ENCODE assay signal across 17 mouse cellular contexts in genomic region chr7:135076904-135077303, GRCm38 (mm10).
DNase-seq lines count a peak whose midpoint lies in the region; ATAC-seq and TF ChIP-seq lines count a peak whose summit lies in the region.
"Had no signal": no experiment of that assay in that cellular context is flagged by ENCODE, and none has a peak within 500 bp of the region (broad histone marks: within the 10 kb centered on the region; RNA-seq: fewer than 3 reads in every experiment).

No protein-coding gene starts in this region.

- H3K4me1 ChIP-seq in forebrain, embryonic 15.5 days, result peaks cover 19% of the 10 kb centered on the region
- 0 out of 2 replicates have a peak, but pooled peaks cover 4% of the 10 kb centered on the region for H3K4me1 ChIP-seq in forebrain, postnatal 0 days (ENCODE audit: insufficient read depth)
- H3K4me1 ChIP-seq in kidney, embryonic 15.5 days, result 0 out of 2 replicates have a peak, but pooled peaks cover 7% of the 10 kb centered on the region
- H3K4me1 ChIP-seq: embryonic facial prominence, embryonic 15.5 days had no signal

- WGBS in forebrain, embryonic 15.5 days, result 36% methylated on average over 6 of the region's 6 CpGs
- 31% methylated on average over 6 of the region's 6 CpGs for WGBS in forebrain, postnatal 0 days
- 86% methylated on average over 6 of the region's 6 CpGs for WGBS in kidney, embryonic 15.5 days

- no peak overlapping the region for H3K9ac ChIP-seq in forebrain, embryonic 15.5 days (replicated peaks)
- no peak overlapping the region for H3K9ac ChIP-seq in forebrain, postnatal 0 days
- H3K9ac ChIP-seq in kidney, embryonic 15.5 days, result no peak overlapping the region
- H3K9ac ChIP-seq: embryonic facial prominence, embryonic 15.5 days; heart, embryonic 13.5 days; hindbrain, embryonic 15.5 days had no signal

- 0 out of 2 replicates have a peak overlapping the region, but pooled peaks have one; percentile 25 for H3K27ac ChIP-seq in forebrain, embryonic 15.5 days (replicated peaks)
- H3K27ac ChIP-seq in forebrain, postnatal 0 days (ENCODE audit: low read depth, low read length), result no peak overlapping the region
- H3K27ac ChIP-seq in kidney, embryonic 15.5 days, result no peak overlapping the region
- H3K27ac ChIP-seq: embryonic facial prominence, embryonic 15.5 days; gastrocnemius, adult 2 months; heart, embryonic 13.5 days; hindbrain, embryonic 15.5 days had no signal

- no peak for TF ChIP-seq CTCF in forebrain, postnatal 0 days (IDR thresholded peaks at IDR 0.05; ENCODE audit: low read depth)

- no peak overlapping the region for H3K4me3 ChIP-seq in forebrain, embryonic 15.5 days
- H3K4me3 ChIP-seq in forebrain, postnatal 0 days (ENCODE audit: low read depth, low read length), result no peak overlapping the region
- H3K4me3 ChIP-seq in kidney, embryonic 15.5 days (replicated peaks), result no peak overlapping the region
- H3K4me3 ChIP-seq: embryonic facial prominence, embryonic 15.5 days; erythroblast, embryonic 14.5 days; gastrocnemius, adult 2 months; heart, embryonic 13.5 days; hindbrain, embryonic 15.5 days had no signal

- no peak overlapping the region; the same call in 1 of the 2 replicates for H3K4me2 ChIP-seq in forebrain, embryonic 15.5 days (replicated peaks)
- H3K4me2 ChIP-seq in forebrain, postnatal 0 days (ENCODE audit: low read depth), result no peak overlapping the region
- no peak overlapping the region for H3K4me2 ChIP-seq in kidney, embryonic 15.5 days
- H3K4me2 ChIP-seq: embryonic facial prominence, embryonic 15.5 days; heart, embryonic 13.5 days; hindbrain, embryonic 15.5 days had no signal

- H3K36me3 ChIP-seq in forebrain, embryonic 15.5 days, result no peaks in the 10 kb centered on the region
- no peaks in the 10 kb centered on the region for H3K36me3 ChIP-seq in forebrain, postnatal 0 days (ENCODE audit: insufficient read depth)
- H3K36me3 ChIP-seq in kidney, embryonic 15.5 days, result peaks cover 11% of the 10 kb centered on the region; the same call in 1 of the 2 replicates
- H3K36me3 ChIP-seq: hindbrain, embryonic 15.5 days had no signal

- ATAC-seq in forebrain, embryonic 15.5 days (replicated peaks), result no peak
- no peak for ATAC-seq in forebrain, postnatal 0 days
- ATAC-seq in kidney, embryonic 15.5 days (replicated peaks; ENCODE audit: low FRiP score), result no peak

- H3K27me3 ChIP-seq in forebrain, embryonic 15.5 days, result no peaks in the 10 kb centered on the region
- H3K27me3 ChIP-seq in forebrain, postnatal 0 days (ENCODE audit: insufficient read depth, low read length), result no peaks in the 10 kb centered on the region
- H3K27me3 ChIP-seq in kidney, embryonic 15.5 days, result no peaks in the 10 kb centered on the region
- H3K27me3 ChIP-seq: embryonic facial prominence, embryonic 15.5 days; heart, embryonic 13.5 days; hindbrain, embryonic 15.5 days had no signal

- no peaks in the 10 kb centered on the region for H3K9me3 ChIP-seq in forebrain, embryonic 15.5 days
- no peaks in the 10 kb centered on the region for H3K9me3 ChIP-seq in forebrain, postnatal 0 days (ENCODE audit: low read length)
- no peaks in the 10 kb centered on the region for H3K9me3 ChIP-seq in kidney, embryonic 15.5 days (replicated peaks)
- H3K9me3 ChIP-seq: embryonic facial prominence, embryonic 15.5 days; heart, embryonic 13.5 days; hindbrain, embryonic 15.5 days had no signal

- DNase-seq in forebrain, postnatal 0 days, result no peak
- DNase-seq in kidney, adult 8-10 months, result peak; percentile 30 to 70
- peak; percentile 47 for DNase-seq in kidney, postnatal 14 days
- DNase-seq in testis, postnatal 14 days (ENCODE audit: low spot score), result no peak
- DNase-seq: adrenal gland, adult 2 months; adrenal gland, postnatal 25 days; cerebellum, adult 2 months; gastrocnemius, adult 2 months; gastrocnemius, postnatal 36 days; heart, adult 11 months; heart, postnatal 36 days had no signal

Comparison
In these comparisons a context has a peak if more than half of its experiments do, and no peak if none do; other contexts are left out.
1. DNase-seq: peak in kidney, adult 8-10 months (2 of 2) and kidney, postnatal 14 days (single experiment); none in forebrain, postnatal 0 days (single experiment) and testis, postnatal 14 days (single experiment).